Mouse (Mus musculus): Measurements from ENCODE around the gene Ccl7.

Ccl7 gene

DNA sequence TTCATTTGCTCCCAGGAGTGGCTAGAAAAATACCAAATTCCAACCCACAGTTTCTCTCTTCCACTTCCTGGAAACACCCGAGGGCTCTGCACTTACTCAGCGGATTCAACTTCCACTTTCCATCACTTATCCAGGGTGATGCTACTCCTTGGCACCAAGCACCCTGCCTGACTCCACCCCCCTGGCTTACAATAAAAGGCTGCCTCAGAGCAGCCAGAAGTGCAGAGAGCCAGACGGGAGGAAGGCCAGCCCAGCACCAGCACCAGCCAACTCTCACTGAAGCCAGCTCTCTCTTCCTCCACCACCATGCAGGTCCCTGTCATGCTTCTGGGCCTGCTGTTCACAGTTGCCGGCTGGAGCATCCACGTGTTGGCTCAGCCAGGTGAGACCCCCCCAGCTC lies 10.2 kb upstream of the Ccl7 start, which contains the start of gene Ccl2:
Gene Ccl2 (plus strand): TSS at position 216 of the 400 bp plus-strand sequence.
- DNase-seq (ENCODE audit: low spot score): peak; percentile 87

DNA sequence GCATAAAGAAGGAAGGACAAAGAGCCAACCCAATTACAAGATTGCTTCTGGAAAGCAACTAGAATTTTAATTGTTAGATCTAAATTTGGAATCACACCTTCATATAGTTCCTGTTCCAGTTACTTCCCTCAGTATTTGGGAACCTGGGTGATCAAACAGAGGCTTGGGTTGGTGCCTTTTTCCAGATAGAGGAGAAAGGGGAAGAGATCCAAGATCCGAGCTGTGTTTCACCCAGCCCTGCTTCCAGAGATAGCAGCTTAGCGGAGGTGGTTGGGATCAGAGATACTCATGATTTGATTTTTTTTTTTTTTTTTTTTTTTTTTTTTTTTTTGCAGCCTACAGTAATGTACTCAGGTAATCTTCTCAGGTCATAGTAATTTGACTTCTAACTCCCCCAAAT lies 9.7 kb upstream of the Ccl7 start:
- no peak for DNase-seq (ENCODE audit: low spot score)

DNA sequence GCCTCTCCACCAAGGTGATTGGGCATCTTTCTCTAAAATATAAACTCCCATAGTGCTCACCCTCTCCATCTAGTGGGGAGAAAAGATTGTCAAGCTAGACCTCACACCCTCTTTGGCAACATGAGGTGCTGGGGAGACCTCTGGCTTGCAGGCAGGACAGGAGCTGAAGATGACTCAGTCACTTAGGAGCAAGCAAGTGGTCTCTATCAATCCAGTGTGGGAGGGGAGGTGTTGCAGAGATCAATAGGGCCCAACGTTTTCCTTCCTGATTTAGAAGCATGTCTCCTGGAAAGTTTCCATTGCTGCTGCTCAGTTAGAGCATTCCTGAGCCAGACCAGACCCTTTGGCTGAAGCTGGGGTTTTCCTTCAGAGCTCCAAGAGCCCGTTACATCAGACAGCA lies 7.0 kb upstream of the Ccl7 start, which contains the start of gene Gm17268:
Gene Gm17268 (minus strand): TSS at position 28 of the 400 bp plus-strand sequence.
- no peak for DNase-seq (ENCODE audit: low spot score)

DNA sequence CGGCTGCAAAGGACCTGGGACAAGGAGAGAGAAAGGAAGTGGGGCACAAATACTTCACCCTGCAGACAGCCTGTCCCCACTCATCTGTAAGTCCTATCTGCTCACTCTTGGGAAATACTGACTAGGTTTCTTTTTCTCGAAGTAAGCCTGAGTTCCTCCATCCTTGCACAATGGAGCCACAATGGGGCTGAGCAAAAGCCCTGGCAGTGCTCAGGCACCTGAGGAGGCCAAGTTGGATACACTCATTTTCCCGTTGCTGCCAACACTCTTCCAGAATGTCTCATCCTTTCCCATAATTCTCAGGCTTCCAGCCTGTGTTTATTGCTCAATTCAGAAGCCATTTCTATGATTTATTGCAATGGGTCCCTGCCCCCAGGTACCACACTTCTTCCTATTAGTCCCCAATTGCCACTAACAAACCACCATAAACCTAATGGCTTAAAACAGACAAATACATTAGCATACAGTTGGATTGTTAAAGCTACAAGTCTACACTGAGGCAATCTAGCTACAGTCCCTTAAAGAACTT lies 6.3 kb upstream of the Ccl7 start:
- DNase-seq (ENCODE audit: low spot score): peak; percentile 81

DNA sequence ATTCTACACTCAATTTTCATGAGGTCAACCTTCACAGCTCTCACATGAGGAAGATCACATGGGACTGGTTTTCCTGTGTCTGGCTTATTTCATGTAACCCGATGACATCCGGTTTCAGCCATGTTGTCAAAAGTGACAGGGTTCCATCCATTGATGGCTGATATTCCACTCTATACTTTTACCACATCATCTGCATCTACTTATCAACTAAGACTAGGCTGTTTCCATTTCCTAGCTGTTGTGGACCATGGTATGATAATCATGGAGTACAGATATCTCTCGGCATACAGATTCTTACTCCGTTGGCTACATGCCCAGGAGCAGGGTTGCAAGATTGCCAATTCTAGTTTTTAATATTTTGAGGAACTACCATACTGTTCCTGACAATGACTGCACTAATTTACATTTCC lies 3.8 kb upstream of the Ccl7 start:
- peak; percentile 39 for DNase-seq (ENCODE audit: low spot score)

DNA sequence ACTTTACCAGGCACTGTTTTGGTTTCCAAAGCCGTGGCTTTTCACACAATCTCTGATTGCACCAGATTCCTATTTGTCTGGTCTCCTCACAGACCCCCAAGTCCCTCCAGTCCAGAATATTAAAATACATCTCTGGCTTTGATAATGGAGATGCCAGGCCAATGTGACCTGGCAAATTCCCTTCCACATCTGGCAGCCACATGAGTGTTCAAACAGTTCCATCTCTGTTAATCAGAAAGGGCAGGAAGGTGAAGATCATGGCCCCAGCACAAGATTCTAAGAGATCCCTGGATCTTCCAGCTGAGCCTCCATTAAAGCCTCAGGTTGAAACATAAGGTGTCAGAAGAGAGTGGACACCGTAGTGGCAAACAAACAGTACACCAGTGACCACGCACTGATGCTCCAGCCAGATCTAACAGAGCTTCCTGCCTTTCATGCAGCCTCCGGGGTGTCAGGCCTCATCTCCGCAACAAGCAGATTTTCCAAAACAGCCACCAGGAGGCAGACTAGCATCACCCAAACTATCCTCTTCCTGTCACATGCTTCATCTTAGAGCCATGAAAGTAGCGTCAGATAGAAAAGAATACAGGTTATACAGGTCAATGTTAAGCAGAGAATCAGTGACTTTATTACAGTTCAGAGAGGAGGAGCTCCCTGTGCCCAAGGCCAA lies 2.4 kb downstream of the Ccl7 start:
- DNase-seq (ENCODE audit: low spot score): peak; percentile 87

DNA sequence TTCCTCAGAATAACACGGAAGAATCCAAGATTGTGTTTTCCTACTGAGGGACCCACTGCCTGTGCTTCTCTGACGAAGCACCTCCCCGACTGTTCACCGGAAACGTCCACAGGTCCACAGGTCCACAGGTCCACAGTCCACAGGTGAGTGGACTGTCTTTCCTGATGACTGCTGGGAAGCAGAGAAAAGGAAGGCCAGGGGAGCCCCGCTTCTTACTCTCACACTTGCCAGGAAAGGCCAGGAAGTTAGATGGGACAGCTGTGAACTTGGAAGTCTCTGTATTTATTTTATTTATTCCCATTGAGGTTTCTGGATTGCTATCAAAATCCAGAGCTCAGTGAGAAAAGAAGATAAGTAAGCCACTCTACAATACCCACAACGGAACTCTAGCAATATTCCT lies 8.3 kb downstream of the Ccl7 start:
- DNase-seq (ENCODE audit: low spot score): no peak

DNA sequence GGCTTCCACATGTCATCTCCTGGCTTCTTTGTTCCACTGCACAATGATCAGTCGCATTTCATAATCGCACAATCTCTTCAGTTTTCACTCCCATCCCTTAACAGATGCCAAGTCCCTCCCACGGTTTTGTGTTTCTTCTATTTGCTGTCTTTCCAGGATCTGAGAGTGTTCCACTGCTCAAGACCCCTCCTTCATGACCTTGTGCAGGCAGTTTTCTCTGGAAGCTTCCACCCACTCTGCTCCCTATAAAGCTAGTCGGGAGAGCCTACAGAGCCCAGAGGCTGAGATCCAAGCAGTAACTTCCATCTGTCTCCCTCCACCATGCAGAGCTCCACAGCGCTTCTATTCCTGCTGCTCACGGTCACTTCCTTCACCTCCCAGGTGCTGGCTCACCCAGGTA lies 12.1 kb downstream of the Ccl7 start, which contains the start of gene Ccl11:
Gene Ccl11 (plus strand): TSS at position 178 of the 400 bp plus-strand sequence.
- DNase-seq (ENCODE audit: low spot score): no peak

DNA sequence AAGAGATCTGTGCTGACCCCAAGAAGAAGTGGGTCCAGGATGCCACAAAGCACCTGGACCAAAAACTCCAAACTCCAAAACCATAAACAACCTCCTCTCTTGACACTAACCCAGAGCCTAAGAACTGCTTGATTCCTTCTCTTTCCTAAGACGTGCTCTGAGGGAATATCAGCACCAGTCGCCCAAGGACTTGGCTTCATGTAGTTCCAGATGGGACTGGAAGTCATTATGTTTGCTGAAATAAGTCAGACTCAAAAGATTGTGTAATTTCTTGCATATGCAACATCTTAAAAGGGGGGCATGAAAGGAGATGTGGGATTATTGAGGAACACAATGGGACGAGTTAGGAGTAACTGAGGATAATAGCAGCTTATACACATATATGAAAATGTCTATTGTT lies 16.7 kb downstream of the Ccl7 start:
- peak; percentile 71 for DNase-seq (ENCODE audit: low spot score)

DNA sequence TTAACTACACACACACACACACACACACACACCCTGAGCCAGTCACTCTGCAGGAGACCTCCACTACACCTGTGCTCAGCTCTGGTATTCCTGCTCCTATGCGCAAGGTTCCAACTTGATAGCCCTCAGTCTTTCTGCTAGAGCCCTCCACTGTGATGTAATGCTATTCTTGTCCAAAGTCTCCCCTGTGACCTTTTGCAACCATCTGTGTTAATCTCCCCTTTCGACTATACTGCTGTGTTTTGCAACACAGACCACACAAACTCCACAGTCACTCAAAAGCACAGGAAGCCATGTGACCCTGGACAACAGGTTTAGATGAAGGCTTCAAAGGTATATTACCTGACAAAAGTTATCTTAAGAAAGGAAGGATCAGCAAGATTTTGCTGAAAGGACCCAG lies 17.9 kb downstream of the Ccl7 start:
- DNase-seq (ENCODE audit: low spot score): no peak

DNA sequence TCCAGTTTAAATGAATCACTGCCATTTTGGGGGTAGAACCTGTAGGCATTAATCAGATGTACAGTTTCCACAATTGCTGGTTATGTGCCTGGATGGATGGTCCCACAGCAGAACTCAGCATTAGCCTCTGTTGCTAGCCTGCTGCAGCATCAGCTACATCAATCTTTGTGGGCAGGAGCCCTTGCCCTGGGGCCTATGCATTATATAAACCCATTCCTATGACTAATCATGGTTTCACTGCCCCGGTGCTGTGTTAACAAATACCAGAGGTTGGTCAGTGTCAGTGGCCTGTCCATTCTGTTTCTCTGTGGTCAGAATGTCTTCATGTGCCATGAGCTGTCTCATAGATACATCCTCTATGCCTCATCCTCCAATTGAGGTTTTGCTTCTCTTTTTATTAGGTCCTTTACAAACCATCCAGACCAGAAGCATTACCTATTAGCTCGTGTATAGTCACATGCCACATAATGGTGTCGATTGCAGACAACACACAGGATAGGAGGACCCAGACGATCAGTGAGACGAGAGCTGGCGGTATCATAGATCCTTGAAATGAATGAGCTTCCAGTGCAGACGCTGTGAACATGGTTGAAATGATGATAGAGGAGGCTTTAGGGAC lies 21.6 kb downstream of the Ccl7 start:
- DNase-seq (ENCODE audit: low spot score): no peak

DNA sequence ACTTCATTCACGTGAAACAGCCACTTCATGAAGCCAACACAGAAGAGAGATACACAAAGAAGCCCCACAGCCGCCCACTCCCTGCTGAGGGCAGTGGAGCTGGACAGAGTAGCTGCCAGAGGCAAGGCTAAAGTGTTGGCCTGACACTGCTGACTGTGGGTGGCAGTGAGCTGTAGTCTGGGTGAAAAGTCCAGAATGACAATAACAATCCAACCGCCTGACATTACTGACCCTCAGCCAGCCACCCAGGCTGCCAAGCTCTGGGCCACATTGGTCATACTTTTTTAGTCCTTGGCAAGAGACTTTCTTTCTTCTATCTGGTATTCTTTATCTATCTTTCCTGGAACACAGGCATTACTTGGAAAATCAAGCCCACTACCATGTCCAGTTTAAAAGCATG lies 25.6 kb downstream of the Ccl7 start:
- DNase-seq (ENCODE audit: low spot score): peak; percentile 80

DNA sequence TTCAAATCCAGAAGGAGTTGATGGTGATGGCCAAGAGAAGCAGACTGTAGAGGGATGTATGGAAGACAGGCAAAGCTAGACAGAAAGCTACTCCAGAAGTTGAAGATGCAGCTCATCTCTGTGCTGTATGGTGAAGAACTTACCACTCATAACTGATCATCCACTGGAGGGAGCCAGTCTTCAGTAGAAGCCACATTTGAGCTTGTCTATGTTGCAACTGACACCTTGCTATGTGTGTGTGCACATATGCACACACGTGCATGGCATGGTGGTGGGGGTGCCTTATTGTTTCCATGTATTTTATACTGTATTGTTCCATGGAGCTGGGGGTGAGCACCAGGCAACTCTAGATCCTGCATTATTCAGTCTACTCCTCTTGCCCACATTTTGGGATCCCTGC lies 26.9 kb downstream of the Ccl7 start:
- peak; percentile 66 for DNase-seq (ENCODE audit: low spot score)

DNA sequence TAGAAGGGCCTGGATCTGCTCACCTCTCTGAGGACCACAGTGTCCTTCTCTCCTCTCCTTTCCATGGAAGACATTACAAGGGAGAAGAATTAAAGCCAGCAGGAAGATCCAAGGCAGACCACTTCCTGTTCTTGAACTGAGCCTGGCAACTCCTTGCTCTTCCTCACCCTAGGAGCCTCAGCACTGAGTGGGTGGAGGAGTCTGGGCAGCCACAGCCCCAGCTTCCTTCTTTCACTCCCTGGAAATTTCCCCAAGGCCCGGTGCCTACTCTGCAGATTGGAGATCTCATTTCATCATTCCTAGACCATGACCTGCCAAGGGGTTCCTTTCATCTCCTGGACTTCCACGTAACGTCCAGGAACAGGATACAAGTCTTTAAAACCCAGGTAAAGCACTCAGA lies 27.5 kb downstream of the Ccl7 start:
- DNase-seq (ENCODE audit: low spot score): no peak

DNA sequence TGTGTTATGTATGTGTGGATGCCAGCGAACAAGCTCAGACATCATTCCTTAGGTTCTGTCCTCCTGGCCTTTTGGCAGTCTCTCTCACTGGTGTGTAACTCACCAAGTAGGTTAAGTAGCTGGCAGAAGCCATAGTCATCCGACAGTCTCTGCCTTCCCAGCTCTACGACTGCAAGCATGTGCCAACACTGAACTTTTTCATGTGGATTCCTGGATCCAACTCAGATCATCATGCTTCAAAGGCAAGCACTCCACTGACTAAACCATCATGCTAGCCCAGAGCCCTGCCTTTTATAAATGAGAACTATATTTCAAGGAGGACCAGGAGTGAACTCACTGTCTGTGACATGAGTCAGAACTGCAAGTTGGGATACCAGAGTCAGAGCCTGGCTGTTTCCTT lies 28.2 kb downstream of the Ccl7 start:
- no peak for DNase-seq (ENCODE audit: low spot score)

DNA sequence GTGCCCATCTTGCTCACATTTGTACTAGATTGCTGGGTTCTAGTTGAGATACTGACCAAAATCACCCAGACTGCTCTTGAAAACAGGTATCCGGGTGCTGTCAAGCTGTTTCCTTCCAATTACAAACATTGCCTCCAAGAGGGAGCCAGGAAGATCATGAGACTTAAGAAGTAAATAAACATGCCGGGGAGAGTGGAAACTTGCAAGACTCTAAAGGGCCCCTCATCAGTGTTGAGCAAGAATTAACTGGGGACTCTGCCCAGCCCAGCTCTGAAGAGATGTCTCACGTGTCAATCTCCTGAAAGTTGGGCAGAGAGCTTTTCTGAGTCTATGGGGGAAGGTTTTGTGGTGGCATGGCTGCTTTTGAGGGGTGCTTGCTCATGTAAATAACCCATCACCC lies 31.5 kb downstream of the Ccl7 start:
- DNase-seq (ENCODE audit: low spot score): peak; percentile 70

DNA sequence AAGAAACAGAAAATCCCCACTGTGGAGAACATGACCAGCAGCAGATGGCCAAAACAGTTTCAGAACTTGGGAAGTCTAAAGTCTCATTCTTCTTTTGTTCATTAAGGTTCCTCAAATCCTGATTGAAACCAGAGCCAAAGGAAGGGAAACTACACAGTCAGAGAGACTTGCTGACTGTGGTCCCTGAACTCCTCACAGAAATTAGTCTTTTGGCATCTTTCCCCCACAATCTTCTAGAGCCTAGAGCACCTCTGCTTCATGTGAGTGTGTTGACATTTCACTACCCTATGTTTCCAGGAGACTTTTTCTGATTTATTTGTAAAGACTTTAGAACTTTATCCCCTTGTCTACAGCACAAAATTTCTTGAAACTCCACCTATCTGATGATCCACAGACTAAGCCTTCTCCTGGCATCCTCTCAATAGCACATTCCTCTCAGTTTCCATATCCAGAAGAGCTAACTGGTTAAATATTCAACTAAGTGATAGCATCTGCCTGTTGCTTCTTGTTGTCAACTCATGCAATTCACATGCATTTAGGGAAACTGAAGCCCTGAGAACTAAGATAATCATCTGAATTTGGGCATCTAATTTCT lies 32.7 kb downstream of the Ccl7 start:
- no peak for DNase-seq (ENCODE audit: low spot score)

DNA sequence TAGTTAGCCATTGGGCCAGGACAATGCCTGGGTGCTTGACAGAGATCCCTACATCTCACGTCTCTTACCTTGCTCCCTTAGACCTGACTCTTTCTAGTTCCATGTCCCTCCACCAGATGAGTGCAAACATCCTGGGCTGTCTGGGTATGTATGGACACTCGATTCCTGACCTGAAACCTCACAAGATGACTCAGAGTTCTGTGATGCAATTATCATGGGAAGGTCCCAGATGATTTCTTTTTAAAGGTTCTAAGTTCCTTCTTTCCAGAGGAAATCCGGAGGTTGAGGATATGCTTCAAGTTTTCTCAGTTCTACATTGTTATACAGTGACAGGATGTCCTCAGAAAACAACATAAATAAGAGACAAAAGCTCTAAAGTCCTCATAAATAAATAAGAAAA lies 35.4 kb downstream of the Ccl7 start:
- no peak for DNase-seq (ENCODE audit: low spot score)

DNA sequence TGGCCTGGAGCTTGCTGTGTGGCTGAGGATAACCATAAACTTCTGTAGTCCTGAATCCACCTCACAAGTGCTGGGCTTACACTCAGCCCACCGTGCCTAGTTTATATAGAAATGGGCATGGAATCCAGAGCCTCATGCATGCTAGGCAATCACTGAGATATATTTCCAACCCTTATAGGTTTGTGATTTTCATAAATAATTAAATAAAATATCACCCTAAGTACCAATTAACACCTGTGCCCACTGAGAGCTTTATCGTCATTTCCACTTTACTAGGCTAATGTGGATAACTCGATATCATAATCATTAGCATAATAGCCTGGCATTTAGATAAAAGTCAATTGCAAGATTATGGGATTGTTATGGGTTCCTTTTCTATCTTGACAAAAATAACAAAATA lies 38.8 kb downstream of the Ccl7 start:
- no peak for DNase-seq (ENCODE audit: low spot score)

Data from adipocyte (in vitro differentiated cells).